In genomic region chr14:36414180-36414579, GRCm38 (mm10) we compare ENCODE assay signal across 26 mouse cellular contexts.
"Had no signal": no experiment of that assay in that cellular context is flagged by ENCODE, and none has a peak within 500 bp of the region (broad histone marks: within the 10 kb centered on the region; RNA-seq: fewer than 3 reads in every experiment).

No protein-coding gene starts in this region.

- H3K4me3 ChIP-seq: gastrocnemius, adult 2 months; heart, adult 2 months; heart, embryonic 13.5 days; heart, embryonic 15.5 days; hindbrain, embryonic 10.5 days; hindbrain, embryonic 12.5 days; intestine, embryonic 15.5 days; layer of hippocampus, adult 2 months; left cerebral cortex, adult 2 months; limb, embryonic 10.5 days; limb, embryonic 12.5 days had no signal

- H3K4me2 ChIP-seq: heart, embryonic 11.5 days; heart, embryonic 13.5 days; heart, embryonic 15.5 days; hindbrain, embryonic 12.5 days; hindbrain, embryonic 14.5 days; intestine, embryonic 15.5 days; limb, embryonic 12.5 days; liver, embryonic 11.5 days had no signal

- H3K4me1 ChIP-seq: heart, embryonic 13.5 days; heart, embryonic 15.5 days; hindbrain, embryonic 12.5 days; intestine, embryonic 15.5 days; limb, embryonic 10.5 days; limb, embryonic 12.5 days had no signal

- ATAC-seq: hindbrain, embryonic 16.5 days; inflammation-experienced regulatory T-cells, adult 6 months; intestine, embryonic 15.5 days; intestine, postnatal 0 days had no signal

- H3K27me3 ChIP-seq: heart, embryonic 13.5 days; heart, embryonic 15.5 days; hindbrain, embryonic 12.5 days; intestine, embryonic 15.5 days; limb, embryonic 12.5 days had no signal

- H3K27ac ChIP-seq: gastrocnemius, adult 2 months; heart, adult 2 months; heart, embryonic 13.5 days; heart, embryonic 15.5 days; hindbrain, embryonic 10.5 days; hindbrain, embryonic 12.5 days; hindbrain, embryonic 14.5 days; intestine, embryonic 15.5 days; layer of hippocampus, adult 2 months; left cerebral cortex, adult 2 months; limb, embryonic 10.5 days; limb, embryonic 12.5 days had no signal

- H3K36me3 ChIP-seq: heart, embryonic 13.5 days; heart, embryonic 15.5 days; hindbrain, embryonic 10.5 days; hindbrain, embryonic 12.5 days; intestine, embryonic 15.5 days; limb, embryonic 10.5 days; limb, embryonic 12.5 days had no signal

- H3K9me3 ChIP-seq: heart, embryonic 13.5 days; heart, embryonic 15.5 days; hindbrain, embryonic 10.5 days; hindbrain, embryonic 12.5 days; intestine, embryonic 15.5 days; limb, embryonic 10.5 days; limb, embryonic 12.5 days had no signal

- H3K9ac ChIP-seq: heart, embryonic 13.5 days; heart, embryonic 15.5 days; hindbrain, embryonic 12.5 days; hindbrain, embryonic 14.5 days; intestine, embryonic 15.5 days; limb, embryonic 12.5 days had no signal

- DNase-seq: gastrocnemius, adult 2 months; gastrocnemius, postnatal 10 days; gastrocnemius, postnatal 25 days; heart, adult 2 months; heart, postnatal 4 days; kidney, adult 18-20 months; kidney, adult 8-10 months; kidney, postnatal 10 days; kidney, postnatal 25 days; kidney, postnatal 4 days; liver had no signal
